Mouse (Mus musculus): ENCODE measurements at regions not wholly inside any gene's neighbourhood (a gene's known extent, or its start where the extent isn't known, plus 50 kb on each side); places are given as distances from the start of the nearest gene placed in this dataset.

DNA sequence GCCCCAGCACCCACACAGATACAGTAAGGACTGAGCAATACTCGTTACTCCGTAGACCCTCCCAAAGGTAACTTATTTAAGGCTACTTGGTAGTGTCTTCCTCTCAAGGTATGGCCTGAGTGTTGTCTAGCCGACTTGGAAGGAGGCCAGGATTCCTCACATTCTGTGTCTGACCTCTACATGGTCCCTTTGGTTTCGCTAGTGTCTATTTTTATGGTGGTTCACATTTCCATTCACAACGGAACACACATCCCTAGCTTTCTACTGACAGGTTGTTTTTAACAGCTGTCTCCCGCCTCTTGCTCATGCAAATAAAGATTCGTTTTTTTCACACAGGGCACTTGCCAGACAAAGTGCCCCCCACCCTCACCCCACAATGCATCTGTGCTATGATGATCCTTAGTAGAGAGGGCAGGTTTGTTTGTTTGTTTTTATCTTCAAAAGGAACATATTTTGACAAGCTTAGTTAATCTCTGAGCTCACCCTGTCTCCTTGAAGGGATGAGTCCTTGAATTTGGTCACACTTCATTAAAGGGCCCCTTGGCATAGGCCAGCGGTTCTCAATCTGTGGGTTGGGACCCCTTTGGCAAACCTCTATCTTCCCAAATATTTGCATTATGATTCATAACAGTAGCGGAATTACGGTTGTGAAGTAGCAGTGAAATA is 52.7 kb downstream of the Phlda1 start:
- 23% methylated on average over 10 of the region's 10 CpGs for WGBS
- no peaks in the 10 kb centered on the region for H3K27me3 ChIP-seq (ENCODE audit: control insufficient read depth, insufficient read depth, low read length)
- peak overlapping the region; percentile 2; the same call in 1 of the 2 replicates for H3K27ac ChIP-seq (ENCODE audit: insufficient read depth, low read depth, low read length)
- H3K36me3 ChIP-seq (ENCODE audit: control insufficient read depth, insufficient read depth, low read length): no peaks in the 10 kb centered on the region
- TF ChIP-seq CTCF (IDR thresholded peaks at IDR 0.05; ENCODE audit: extremely low read depth, insufficient read length, insufficient replicate concordance, low read depth, low read length) (no peak), POLR2A (IDR thresholded peaks at IDR 0.05; ENCODE audit: low read depth, low read length) (no peak)
- peaks cover 10% of the 10 kb centered on the region for H3K4me1 ChIP-seq (ENCODE audit: control insufficient read depth, insufficient read depth, insufficient read length, low read length)
- H3K4me3 ChIP-seq (ENCODE audit: low read depth, low read length): no peak overlapping the region

DNA sequence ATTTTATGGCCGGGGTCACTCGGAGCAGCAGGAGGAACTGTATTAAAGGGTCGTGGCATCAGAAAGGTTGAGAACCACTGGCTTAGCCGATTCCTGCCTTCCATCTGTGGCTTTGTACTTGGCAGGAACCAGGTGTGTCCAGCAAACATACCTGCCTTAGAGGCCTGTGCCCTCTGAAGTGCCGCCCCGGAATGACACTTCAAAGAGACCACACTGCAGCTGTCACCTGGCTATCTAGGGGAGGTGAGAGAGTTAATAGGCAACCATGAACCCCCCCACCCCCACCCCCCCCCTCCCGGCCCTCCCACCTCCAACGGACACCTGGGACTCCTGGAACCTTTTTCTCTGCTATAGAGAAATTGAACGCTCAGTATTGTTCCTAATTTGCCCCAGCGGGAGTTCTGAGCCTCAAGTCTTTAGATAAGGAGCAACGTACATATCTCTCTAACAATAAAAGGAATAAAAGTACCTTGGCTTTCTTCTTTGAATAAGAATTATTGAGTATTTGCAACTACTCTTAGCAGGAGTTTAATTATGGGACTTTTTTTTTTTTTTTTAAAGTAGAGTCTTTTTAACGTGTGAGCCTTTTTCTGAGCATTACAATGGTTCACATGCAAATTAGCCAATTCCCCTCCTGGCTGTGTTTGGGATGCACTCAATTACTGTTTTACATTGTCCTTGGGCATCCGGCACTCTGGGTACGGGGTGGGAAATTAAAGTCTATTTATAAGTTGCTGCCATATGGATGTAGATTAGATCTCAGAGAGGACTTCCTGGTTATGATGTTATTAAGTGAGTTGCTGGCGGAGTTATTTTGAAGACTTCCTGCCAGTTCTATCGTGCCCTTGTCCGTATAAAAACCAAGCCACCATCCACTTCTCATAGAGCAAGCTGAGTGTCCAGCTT is 53.5 kb downstream of the Phlda1 start:
- TF ChIP-seq POLR2A (IDR thresholded peaks at IDR 0.05; ENCODE audit: low read depth, low read length) (no peak), CTCF (IDR thresholded peaks at IDR 0.05; ENCODE audit: extremely low read depth, insufficient read length, insufficient replicate concordance, low read depth, low read length) (no peak)
- no peaks in the 10 kb centered on the region for H3K36me3 ChIP-seq (ENCODE audit: control insufficient read depth, insufficient read depth, low read length)
- H3K4me3 ChIP-seq (ENCODE audit: low read depth, low read length): no peak overlapping the region
- no peaks in the 10 kb centered on the region for H3K27me3 ChIP-seq (ENCODE audit: control insufficient read depth, insufficient read depth, low read length)
- peaks cover 10% of the 10 kb centered on the region for H3K4me1 ChIP-seq (ENCODE audit: control insufficient read depth, insufficient read depth, insufficient read length, low read length)
- H3K27ac ChIP-seq (ENCODE audit: insufficient read depth, low read depth, low read length): peak overlapping the region; percentile 49
- 19% methylated on average over 17 of the region's 17 CpGs for WGBS

DNA sequence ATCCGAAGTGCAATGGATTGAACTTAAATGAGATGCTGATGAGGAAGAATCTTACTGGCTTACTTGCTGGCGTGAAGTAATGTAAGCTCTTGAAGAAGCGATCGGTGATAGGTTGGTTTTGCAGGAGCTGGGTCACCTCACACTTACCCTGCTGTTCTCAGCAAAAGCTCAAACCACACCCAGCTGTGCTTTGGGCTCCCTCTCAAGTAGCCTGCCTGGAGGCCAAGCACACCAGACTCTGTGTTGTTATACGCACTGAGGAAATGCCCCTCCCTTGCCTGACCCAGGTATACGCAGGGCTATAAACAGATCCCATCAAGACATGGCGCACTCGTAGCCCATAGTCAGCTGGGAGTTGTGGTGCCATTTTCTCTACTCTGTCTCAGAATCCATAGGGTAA is 56.5 kb downstream of the Phlda1 start:
- Histone ChIP-seq H3K4me1 (ENCODE audit: control insufficient read depth, insufficient read depth, insufficient read length, low read length) (peaks cover 10% of the 10 kb centered on the region), H3K36me3 (ENCODE audit: control insufficient read depth, insufficient read depth, low read length) (no peaks in the 10 kb centered on the region), H3K4me3 (ENCODE audit: low read depth, low read length) (no peak overlapping the region), H3K27me3 (ENCODE audit: control insufficient read depth, insufficient read depth, low read length) (no peaks in the 10 kb centered on the region), H3K27ac (ENCODE audit: insufficient read depth, low read depth, low read length) (no peak overlapping the region)
- TF ChIP-seq CTCF (IDR thresholded peaks at IDR 0.05; ENCODE audit: extremely low read depth, insufficient read length, insufficient replicate concordance, low read depth, low read length) (no peak), POLR2A (IDR thresholded peaks at IDR 0.05; ENCODE audit: low read depth, low read length) (no peak)
- WGBS: 30% methylated on average over 8 of the region's 8 CpGs

DNA sequence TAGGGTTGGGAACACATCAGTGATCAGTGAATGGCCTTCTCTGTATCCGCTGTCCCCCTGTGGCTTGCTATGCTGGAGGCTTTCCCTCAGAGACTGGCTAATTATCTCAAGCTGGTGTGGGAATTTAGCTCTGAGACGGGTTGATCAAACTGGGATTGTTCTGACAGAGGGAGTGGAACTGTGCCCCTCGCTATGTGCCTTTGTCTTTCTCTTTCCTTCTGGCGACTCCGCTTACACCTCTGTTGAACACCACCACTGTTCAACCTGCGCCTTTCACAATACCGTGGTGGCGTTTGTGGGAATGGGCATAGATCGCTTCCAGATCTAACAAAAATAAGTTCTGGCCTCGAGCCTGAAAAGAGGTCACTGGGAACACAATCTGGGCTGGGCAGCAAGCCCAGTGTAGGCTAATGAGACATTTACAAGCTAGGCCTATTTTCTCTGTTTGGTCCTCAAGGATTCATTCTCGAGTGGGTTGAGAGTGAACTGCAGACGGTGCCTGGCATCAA is 60.8 kb downstream of the Phlda1 start:
- H3K27me3 ChIP-seq (ENCODE audit: control insufficient read depth, insufficient read depth, low read length): no peaks in the 10 kb centered on the region
- no peak for TF ChIP-seq CTCF (IDR thresholded peaks at IDR 0.05; ENCODE audit: extremely low read depth, insufficient read length, insufficient replicate concordance, low read depth, low read length)
- TF ChIP-seq POLR2A (IDR thresholded peaks at IDR 0.05; ENCODE audit: low read depth, low read length): no peak
- no peak overlapping the region for H3K27ac ChIP-seq (ENCODE audit: insufficient read depth, low read depth, low read length)
- no peaks in the 10 kb centered on the region; the same call in 1 of the 2 replicates for H3K4me1 ChIP-seq (ENCODE audit: control insufficient read depth, insufficient read depth, insufficient read length, low read length)
- 24% methylated on average over 12 of the region's 12 CpGs for WGBS
- H3K4me3 ChIP-seq (ENCODE audit: low read depth, low read length): no peak overlapping the region
- H3K36me3 ChIP-seq (ENCODE audit: control insufficient read depth, insufficient read depth, low read length): no peaks in the 10 kb centered on the region

DNA sequence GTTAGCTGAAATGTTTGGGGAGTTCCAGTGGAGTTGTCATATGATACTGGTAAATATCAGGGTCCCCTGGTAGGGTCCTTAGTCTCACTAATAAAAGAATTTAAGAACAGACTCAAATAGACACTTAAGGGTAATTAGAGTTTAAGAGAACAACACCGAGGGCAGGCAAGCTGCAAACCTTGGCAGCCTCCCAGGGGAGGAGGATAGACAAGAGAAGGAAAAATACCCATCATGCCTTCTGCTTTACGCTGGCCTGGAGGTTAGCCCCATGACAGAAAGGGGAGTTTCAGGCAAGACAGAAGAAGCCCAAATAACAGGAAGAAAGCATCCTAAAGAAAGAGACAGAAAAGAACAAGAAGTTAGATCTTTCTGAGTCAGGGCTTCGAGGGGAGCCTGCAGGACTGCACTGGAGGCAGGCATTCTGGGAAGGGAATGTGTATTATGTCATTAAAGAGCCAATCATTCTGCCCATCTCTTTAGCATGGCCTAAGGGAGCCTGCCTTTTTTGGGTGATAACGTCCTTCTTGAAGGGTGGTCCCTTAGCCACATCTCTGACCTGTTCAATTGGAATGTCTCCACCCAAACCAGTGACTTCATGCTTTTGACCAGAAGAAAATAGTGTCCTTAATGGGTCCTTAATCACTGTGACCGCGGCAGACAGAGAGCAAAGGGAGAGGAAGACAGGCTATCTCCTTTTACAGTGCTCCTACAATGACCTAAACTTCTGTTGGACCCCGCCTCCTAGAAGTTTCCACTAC is 64.6 kb downstream of the Phlda1 start:
- no peaks in the 10 kb centered on the region for H3K36me3 ChIP-seq (ENCODE audit: control insufficient read depth, insufficient read depth, low read length)
- H3K4me1 ChIP-seq (ENCODE audit: control insufficient read depth, insufficient read depth, insufficient read length, low read length): peaks cover 18% of the 10 kb centered on the region; the same call in 1 of the 2 replicates
- TF ChIP-seq POLR2A (IDR thresholded peaks at IDR 0.05; ENCODE audit: low read depth, low read length): no peak
- no peak for TF ChIP-seq CTCF (IDR thresholded peaks at IDR 0.05; ENCODE audit: extremely low read depth, insufficient read length, insufficient replicate concordance, low read depth, low read length)
- H3K27me3 ChIP-seq (ENCODE audit: control insufficient read depth, insufficient read depth, low read length): no peaks in the 10 kb centered on the region
- H3K4me3 ChIP-seq (ENCODE audit: low read depth, low read length): no peak overlapping the region
- 59% methylated on average over 7 of the region's 7 CpGs for WGBS
- no peak overlapping the region for H3K27ac ChIP-seq (ENCODE audit: insufficient read depth, low read depth, low read length)

DNA sequence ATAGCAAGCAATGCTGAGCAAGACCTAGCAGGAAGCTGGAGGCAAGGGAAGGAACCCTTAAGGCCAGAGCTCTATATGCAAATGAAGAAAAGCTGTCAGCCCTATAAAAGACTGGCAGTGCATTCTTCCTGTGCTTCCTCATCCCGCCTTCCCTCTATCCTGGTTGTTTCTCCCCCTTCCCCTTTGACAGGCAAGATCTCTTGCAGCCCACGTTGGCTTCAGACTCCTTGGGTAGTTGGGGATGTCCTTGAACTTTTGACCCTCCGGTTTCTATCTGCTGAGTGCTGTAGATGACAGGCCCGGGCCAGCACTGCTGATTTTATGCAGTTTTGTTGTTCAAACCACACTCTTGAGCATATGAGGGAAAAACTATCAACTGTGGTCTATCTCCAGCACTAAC is 68.1 kb downstream of the Phlda1 start:
- 58% methylated on average over 4 of the region's 4 CpGs for WGBS
- H3K27ac ChIP-seq (ENCODE audit: insufficient read depth, low read depth, low read length): no peak overlapping the region
- TF ChIP-seq CTCF (IDR thresholded peaks at IDR 0.05; ENCODE audit: extremely low read depth, insufficient read length, insufficient replicate concordance, low read depth, low read length): no peak
- TF ChIP-seq POLR2A (IDR thresholded peaks at IDR 0.05; ENCODE audit: low read depth, low read length): no peak
- peaks cover 36% of the 10 kb centered on the region; the same call in 1 of the 2 replicates for H3K4me1 ChIP-seq (ENCODE audit: control insufficient read depth, insufficient read depth, insufficient read length, low read length)
- no peak overlapping the region for H3K4me3 ChIP-seq (ENCODE audit: low read depth, low read length)
- H3K27me3 ChIP-seq (ENCODE audit: control insufficient read depth, insufficient read depth, low read length): no peaks in the 10 kb centered on the region
- no peaks in the 10 kb centered on the region for H3K36me3 ChIP-seq (ENCODE audit: control insufficient read depth, insufficient read depth, low read length)

All from small intestine, adult 2 months (tissue).